Mouse (Mus musculus): ENCODE measurements around the gene Fgfr2. TPM values are rescaled to one million over a fixed set of nuclear protein-coding genes. Genes with fewer than 3 reads are reported as not detected.

The Fgfr2 gene
- polyA plus RNA-seq, 1 experiment = 14.7 TPM

- peaks cover 51% of the 10 kb centered on the region for H3K4me1 ChIP-seq (ENCODE audit: control insufficient read depth, insufficient read depth, insufficient read length, low read length)
- WGBS = 70% methylated on average over 12 of the region's 12 CpGs
- no peak for TF ChIP-seq POLR2A (IDR thresholded peaks at IDR 0.05; ENCODE audit: low read depth, low read length)
- no peak for TF ChIP-seq CTCF (IDR thresholded peaks at IDR 0.05; ENCODE audit: extremely low read depth, insufficient read length, insufficient replicate concordance, low read depth, low read length)
- no peak overlapping the region for H3K27ac ChIP-seq (ENCODE audit: insufficient read depth, low read depth, low read length)
- peaks cover 18% of the 10 kb centered on the region for H3K36me3 ChIP-seq (ENCODE audit: control insufficient read depth, insufficient read depth, low read length)
- no peak overlapping the region for H3K4me3 ChIP-seq (ENCODE audit: low read depth, low read length)
- H3K27me3 ChIP-seq (ENCODE audit: control insufficient read depth, insufficient read depth, low read length) = no peaks in the 10 kb centered on the region
These were observed 354.4 kb downstream of the Fgfr2 start for GRCm38 (mm10) chr7:132768498-132769344.

- peaks cover 54% of the 10 kb centered on the region for H3K4me1 ChIP-seq (ENCODE audit: control insufficient read depth, insufficient read depth, insufficient read length, low read length)
- no peak overlapping the region for H3K4me3 ChIP-seq (ENCODE audit: low read depth, low read length)
- WGBS = 56% methylated on average over 4 of the region's 4 CpGs
- peaks cover 19% of the 10 kb centered on the region for H3K36me3 ChIP-seq (ENCODE audit: control insufficient read depth, insufficient read depth, low read length)
- peak overlapping the region; percentile 23; the same call in 1 of the 2 replicates for H3K27ac ChIP-seq (ENCODE audit: insufficient read depth, low read depth, low read length)
- no peaks in the 10 kb centered on the region for H3K27me3 ChIP-seq (ENCODE audit: control insufficient read depth, insufficient read depth, low read length)
- TF ChIP-seq CTCF (IDR thresholded peaks at IDR 0.05; ENCODE audit: extremely low read depth, insufficient read length, insufficient replicate concordance, low read depth, low read length) (no peak), POLR2A (IDR thresholded peaks at IDR 0.05; ENCODE audit: low read depth, low read length) (no peak)
These were observed 355.2 kb downstream of the Fgfr2 start for GRCm38 (mm10) chr7:132767999-132768370.

- 68% methylated on average over 12 of the region's 12 CpGs for WGBS
- H3K27ac ChIP-seq (ENCODE audit: insufficient read depth, low read depth, low read length) = peak overlapping the region; percentile 94
- H3K36me3 ChIP-seq (ENCODE audit: control insufficient read depth, insufficient read depth, low read length) = peaks cover 18% of the 10 kb centered on the region
- H3K4me1 ChIP-seq (ENCODE audit: control insufficient read depth, insufficient read depth, insufficient read length, low read length) = peaks cover 51% of the 10 kb centered on the region
- TF ChIP-seq POLR2A (IDR thresholded peaks at IDR 0.05; ENCODE audit: low read depth, low read length) = no peak
- TF ChIP-seq CTCF (IDR thresholded peaks at IDR 0.05; ENCODE audit: extremely low read depth, insufficient read length, insufficient replicate concordance, low read depth, low read length) = no peak
- H3K27me3 ChIP-seq (ENCODE audit: control insufficient read depth, insufficient read depth, low read length) = no peaks in the 10 kb centered on the region
- H3K4me3 ChIP-seq (ENCODE audit: low read depth, low read length) = no peak overlapping the region
These were observed 355.7 kb downstream of the Fgfr2 start for GRCm38 (mm10) chr7:132767233-132767998.

GRCm38 (mm10) chr7:132766235-132766871 lies 356.8 kb downstream of the Fgfr2 start:
- WGBS = 35% methylated on average over 11 of the region's 11 CpGs
- Histone ChIP-seq H3K27ac (ENCODE audit: insufficient read depth, low read depth, low read length) (peak overlapping the region; percentile 94), H3K4me1 (ENCODE audit: control insufficient read depth, insufficient read depth, insufficient read length, low read length) (peaks cover 54% of the 10 kb centered on the region), H3K36me3 (ENCODE audit: control insufficient read depth, insufficient read depth, low read length) (peaks cover 15% of the 10 kb centered on the region), H3K4me3 (ENCODE audit: low read depth, low read length) (no peak overlapping the region), H3K27me3 (ENCODE audit: control insufficient read depth, insufficient read depth, low read length) (no peaks in the 10 kb centered on the region)
- TF ChIP-seq POLR2A (IDR thresholded peaks at IDR 0.05; ENCODE audit: low read depth, low read length) = no peak
- TF ChIP-seq CTCF (IDR thresholded peaks at IDR 0.05; ENCODE audit: extremely low read depth, insufficient read length, insufficient replicate concordance, low read depth, low read length) = no peak

- TF ChIP-seq POLR2A (IDR thresholded peaks at IDR 0.05; ENCODE audit: low read depth, low read length) (no peak), CTCF (IDR thresholded peaks at IDR 0.05; ENCODE audit: extremely low read depth, insufficient read length, insufficient replicate concordance, low read depth, low read length) (no peak)
- H3K4me1 ChIP-seq (ENCODE audit: control insufficient read depth, insufficient read depth, insufficient read length, low read length) = peaks cover 53% of the 10 kb centered on the region
- H3K27me3 ChIP-seq (ENCODE audit: control insufficient read depth, insufficient read depth, low read length) = no peaks in the 10 kb centered on the region
- H3K36me3 ChIP-seq (ENCODE audit: control insufficient read depth, insufficient read depth, low read length) = peaks cover 15% of the 10 kb centered on the region
- H3K27ac ChIP-seq (ENCODE audit: insufficient read depth, low read depth, low read length) = peak overlapping the region; percentile 94
- H3K4me3 ChIP-seq (ENCODE audit: low read depth, low read length) = no peak overlapping the region
- WGBS = 46% methylated on average over 3 of the region's 3 CpGs
These were observed 357.4 kb downstream of the Fgfr2 start for GRCm38 (mm10) chr7:132765629-132766186.

GRCm38 (mm10) chr7:132764896-132765491 lies 358.2 kb downstream of the Fgfr2 start:
- peaks cover 54% of the 10 kb centered on the region for H3K4me1 ChIP-seq (ENCODE audit: control insufficient read depth, insufficient read depth, insufficient read length, low read length)
- peak overlapping the region; percentile 94 for H3K27ac ChIP-seq (ENCODE audit: insufficient read depth, low read depth, low read length)
- H3K4me3 ChIP-seq (ENCODE audit: low read depth, low read length) = no peak overlapping the region
- 38% methylated on average over 4 of the region's 4 CpGs for WGBS
- H3K36me3 ChIP-seq (ENCODE audit: control insufficient read depth, insufficient read depth, low read length) = peaks cover 17% of the 10 kb centered on the region
- no peak for TF ChIP-seq CTCF (IDR thresholded peaks at IDR 0.05; ENCODE audit: extremely low read depth, insufficient read length, insufficient replicate concordance, low read depth, low read length)
- no peak for TF ChIP-seq POLR2A (IDR thresholded peaks at IDR 0.05; ENCODE audit: low read depth, low read length)
- no peaks in the 10 kb centered on the region for H3K27me3 ChIP-seq (ENCODE audit: control insufficient read depth, insufficient read depth, low read length)

All from small intestine, adult 2 months (tissue).